Mouse (Mus musculus) subcutaneous adipose tissue, adult 2 months (tissue): Measurements from ENCODE around the gene Gm13199. TPM values are rescaled to one million over a fixed set of nuclear protein-coding genes. Genes with fewer than 3 reads are reported as not detected.

ENCODE experiments used
- polyA plus RNA-seq: library from polyadenylated mRNA; depleted of rRNA; stranded (reverse); fragments of >200 nt; gene quantifications from 2 replicates; pipeline ENCODE4 v1.2.3, GENCODE M21; 2012; ENCODE audit warnings: low replicate concordance; rRNA removed

Gene Gm13199
- 1.6 and 2.3 TPM in 2 replicates for polyA plus RNA-seq

GRCm38 (mm10) chr2:5862834-5863233 lies at the start of gene Gm13199:
TSS of gene Gm13199 (minus strand) at chr2:5862934.

GRCm38 (mm10) chr2:5894843-5895570 lies 32.3 kb upstream of the Gm13199 start, which contains the start of gene Sec61a2:
TSS of gene Sec61a2 (minus strand) at chr2:5895432.

GRCm38 (mm10) chr2:5844873-5845631 lies 17.7 kb downstream of the Gm13199 start, which contains the start of the genes Nudt5 and Cdc123:
TSS of gene Nudt5 (plus strand) at chr2:5845019.
TSS of gene Cdc123 (minus strand) at chr2:5845164.

Other genes starting within 250 kb of the Gm13199 start
- 1.5 and 7.0 TPM in 2 replicates for gene Camk1d, start 148.4 kb downstream of the Gm13199 start, polyA plus RNA-seq
- 18.3 and 19.4 TPM in 2 replicates for gene Nudt5, start 17.9 kb downstream of the Gm13199 start, polyA plus RNA-seq
- 104 and 109 TPM in 2 replicates for gene Cdc123, start 17.8 kb downstream of the Gm13199 start, polyA plus RNA-seq
- 59.4 and 85.8 TPM in 2 replicates for gene Sec61a2, start 32.5 kb upstream of the Gm13199 start, polyA plus RNA-seq
- gene Dhtkd1, start 79.9 kb upstream of the Gm13199 start, polyA plus RNA-seq, result 7.1 and 10.3 TPM in 2 replicates
- 3.4 and 5.7 TPM in 2 replicates for gene Upf2, start 88.5 kb upstream of the Gm13199 start, polyA plus RNA-seq